Mouse (Mus musculus): ENCODE results near the gene Rnf216.

Gene Rnf216

GRCm38 (mm10) chr5:143101626-143102025, 11.2 kb downstream of the Rnf216 start:
- no peak for DNase-seq (ENCODE audit: low read depth, low spot score)

- DNase-seq (ENCODE audit: low read depth, low spot score), result no peak
Measured at GRCm38 (mm10) chr5:143095256-143095655, 17.5 kb downstream of the Rnf216 start.

- DNase-seq (ENCODE audit: low read depth, low spot score), result no peak
Measured at GRCm38 (mm10) chr5:143092891-143093290, 19.9 kb downstream of the Rnf216 start.

- DNase-seq (ENCODE audit: low read depth, low spot score), result no peak
Measured at GRCm38 (mm10) chr5:143084898-143085297, 27.9 kb downstream of the Rnf216 start.

GRCm38 (mm10) chr5:143079806-143080205, 33.0 kb downstream of the Rnf216 start:
- no peak for DNase-seq (ENCODE audit: low read depth, low spot score)

GRCm38 (mm10) chr5:143076603-143077143, 36.1 kb downstream of the Rnf216 start:
- DNase-seq (ENCODE audit: low read depth, low spot score), result no peak

- DNase-seq (ENCODE audit: low read depth, low spot score), result no peak
Measured at GRCm38 (mm10) chr5:143075987-143076386, 36.8 kb downstream of the Rnf216 start.

GRCm38 (mm10) chr5:143069048-143069447, 43.7 kb downstream of the Rnf216 start:
- DNase-seq (ENCODE audit: low read depth, low spot score), result no peak

- no peak for DNase-seq (ENCODE audit: low read depth, low spot score)
Measured at GRCm38 (mm10) chr5:143068382-143068781, 44.4 kb downstream of the Rnf216 start.

GRCm38 (mm10) chr5:143066551-143066958, 46.2 kb downstream of the Rnf216 start:
- DNase-seq (ENCODE audit: low read depth, low spot score), result peak; percentile 61

GRCm38 (mm10) chr5:143066096-143066495, 46.7 kb downstream of the Rnf216 start:
- no peak for DNase-seq (ENCODE audit: low read depth, low spot score)

GRCm38 (mm10) chr5:143065230-143065629, 47.6 kb downstream of the Rnf216 start:
- no peak for DNase-seq (ENCODE audit: low read depth, low spot score)

- no peak for DNase-seq (ENCODE audit: low read depth, low spot score)
Measured at GRCm38 (mm10) chr5:143062251-143062650, 50.5 kb downstream of the Rnf216 start.

- DNase-seq (ENCODE audit: low read depth, low spot score), result no peak
Measured at GRCm38 (mm10) chr5:143061511-143061910, 51.3 kb downstream of the Rnf216 start.

- DNase-seq (ENCODE audit: low read depth, low spot score), result no peak
Measured at GRCm38 (mm10) chr5:143060774-143061385, 51.9 kb downstream of the Rnf216 start.

GRCm38 (mm10) chr5:143059958-143060357, 52.8 kb downstream of the Rnf216 start:
- no peak for DNase-seq (ENCODE audit: low read depth, low spot score)

- no peak for DNase-seq (ENCODE audit: low read depth, low spot score)
Measured at GRCm38 (mm10) chr5:143059182-143059581, 53.6 kb downstream of the Rnf216 start.

GRCm38 (mm10) chr5:143058675-143059074, 54.1 kb downstream of the Rnf216 start:
- DNase-seq (ENCODE audit: low read depth, low spot score), result no peak

GRCm38 (mm10) chr5:143058208-143058607, 54.6 kb downstream of the Rnf216 start:
- no peak for DNase-seq (ENCODE audit: low read depth, low spot score)

GRCm38 (mm10) chr5:143057753-143058152, 55.0 kb downstream of the Rnf216 start:
- DNase-seq (ENCODE audit: low read depth, low spot score), result no peak

GRCm38 (mm10) chr5:143056191-143056880, 56.5 kb downstream of the Rnf216 start:
- peak; percentile 83 for DNase-seq (ENCODE audit: low read depth, low spot score)

- peak; percentile 61 for DNase-seq (ENCODE audit: low read depth, low spot score)
Measured at GRCm38 (mm10) chr5:143055501-143056125, 57.2 kb downstream of the Rnf216 start.

- DNase-seq (ENCODE audit: low read depth, low spot score), result no peak
Measured at GRCm38 (mm10) chr5:143054703-143055102, 58.1 kb downstream of the Rnf216 start.
